Mouse (Mus musculus) erythroblast, embryonic 14.5 days (primary cell): Measurements from ENCODE around the gene Rasl11a.

Experiments used
- GATA1 ChIP-seq: IDR thresholded peaks from 2 replicates; pipeline ENCODE4 v1.6.1; 2012; ENCODE audit warnings: low read length, inconsistent platforms, mixed read lengths
- TAL1 ChIP-seq: IDR thresholded peaks from 3 replicates; pipeline ENCODE4 v1.6.1; 2012; ENCODE audit warnings: low read length, inconsistent platforms, mixed read lengths

DNA sequence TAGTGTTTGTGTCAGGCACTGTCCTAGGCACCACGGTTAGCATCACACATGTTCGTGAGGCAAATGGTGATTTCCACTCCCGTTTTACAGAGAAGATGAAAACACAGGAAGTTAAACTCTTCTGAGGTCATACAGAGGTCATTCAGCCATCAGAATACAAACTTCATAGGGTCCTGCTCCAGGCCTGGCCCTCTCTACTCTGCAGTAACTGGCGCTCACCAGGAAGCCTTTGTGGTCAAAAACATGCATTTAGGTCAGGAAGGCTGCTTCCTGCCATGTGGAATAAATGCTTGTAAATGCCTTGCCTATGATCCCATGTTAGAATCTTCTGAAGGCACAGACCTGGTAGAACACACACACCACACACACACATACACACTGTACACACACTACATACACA, 20.6 kb downstream of the Rasl11a start:
- TF ChIP-seq GATA1 (no peak), TAL1 (no peak)
